25 mouse cellular contexts compared by ENCODE assay signal in genomic region chr13:63720610-63721009, GRCm38 (mm10).
DNase-seq lines count a peak whose midpoint lies in the region; ATAC-seq and TF ChIP-seq lines count a peak whose summit lies in the region.
"Had no signal": no experiment of that assay in that cellular context is flagged by ENCODE, and none has a peak within 500 bp of the region (broad histone marks: within the 10 kb centered on the region; RNA-seq: fewer than 3 reads in every experiment).

No protein-coding gene starts in this region.

- ATAC-seq in lung, embryonic 14.5 days (ENCODE audit: insufficient read depth), result no peak
- no peak for ATAC-seq in intestine, postnatal 0 days
- ATAC-seq: CD4-positive, CD25-positive, alpha-beta regulatory T cell, adult 4 months; forebrain, embryonic 16.5 days; Patski had no signal

- no peak overlapping the region for H3K4me2 ChIP-seq in lung, embryonic 14.5 days
- H3K4me2 ChIP-seq in intestine, postnatal 0 days (replicated peaks; ENCODE audit: low read depth), result no peak overlapping the region
- H3K4me2 ChIP-seq: heart, embryonic 15.5 days; limb, embryonic 15.5 days; liver, embryonic 13.5 days; midbrain, embryonic 12.5 days; neural tube, embryonic 13.5 days had no signal

- 32% methylated on average over 3 of the region's 3 CpGs for WGBS in lung, embryonic 14.5 days
- 83% methylated on average over 3 of the region's 3 CpGs for WGBS in intestine, postnatal 0 days

- H3K9ac ChIP-seq in lung, embryonic 14.5 days, result no peak overlapping the region
- no peak overlapping the region for H3K9ac ChIP-seq in intestine, postnatal 0 days (ENCODE audit: low read depth, low read length)
- H3K9ac ChIP-seq: heart, embryonic 15.5 days; limb, embryonic 15.5 days; liver, embryonic 13.5 days; midbrain, embryonic 12.5 days; neural tube, embryonic 13.5 days had no signal

- TF ChIP-seq CTCF in lung, embryonic 14.5 days (IDR thresholded peaks at IDR 0.05; ENCODE audit: low read depth), result no peak
- no peak for TF ChIP-seq CTCF in E14TG2a.4 (conservative IDR thresholded peaks at IDR 0.05; ENCODE audit: low read length)
- no peak for TF ChIP-seq CTCF in intestine, postnatal 0 days (IDR thresholded peaks at IDR 0.05; ENCODE audit: low read depth)

- DNase-seq in lung, embryonic 14.5 days, result no peak
- no peak for DNase-seq in lung, postnatal 14 days
- DNase-seq in ES-CJ7 (ENCODE audit: low read depth, low spot score), result peak; percentile 29
- DNase-seq in layer of hippocampus, postnatal 25 days (ENCODE audit: extremely low spot score in 1 of 2, low spot score in 1 of 2), result no peak
- DNase-seq in retina, postnatal 1 day, result no peak
- no peak for DNase-seq in spleen, postnatal 36 days (ENCODE audit: low spot score in 2 of 2)
- DNase-seq: adrenal gland, postnatal 36 days; cerebellum, adult 18-20 months; cerebellum, postnatal 10 days; kidney, adult 18-20 months; liver, embryonic 13.5 days; lung, adult 2 months; right cerebral cortex, postnatal 25 days had no signal

- H3K27ac ChIP-seq in lung, embryonic 14.5 days (ENCODE audit: low read depth), result peak overlapping the region; percentile 91
- peak overlapping the region; percentile 17; the same call in 1 of the 2 replicates for H3K27ac ChIP-seq in intestine, postnatal 0 days (ENCODE audit: low read depth, low read length)
- H3K27ac ChIP-seq: heart, embryonic 10.5 days; limb, embryonic 10.5 days; limb, embryonic 15.5 days; liver, embryonic 13.5 days; midbrain, embryonic 12.5 days; neural tube, embryonic 13.5 days had no signal

- H3K4me1 ChIP-seq in lung, embryonic 14.5 days (ENCODE audit: insufficient read depth), result peaks cover 63% of the 10 kb centered on the region
- H3K4me1 ChIP-seq in E14TG2a.4 (replicated peaks; ENCODE audit: low read depth, low read length), result peaks cover 95% of the 10 kb centered on the region
- peaks cover 2% of the 10 kb centered on the region; the same call in 1 of the 2 replicates for H3K4me1 ChIP-seq in intestine, postnatal 0 days (replicated peaks; ENCODE audit: control insufficient read depth, insufficient read depth, low read length)

- H3K4me3 ChIP-seq in lung, embryonic 14.5 days (ENCODE audit: low read depth, low read length), result no peak overlapping the region
- peak overlapping the region; percentile 37; the same call in 1 of the 2 replicates for H3K4me3 ChIP-seq in E14TG2a.4 (replicated peaks; ENCODE audit: low read length)
- H3K4me3 ChIP-seq in intestine, postnatal 0 days (ENCODE audit: low read depth, low read length), result no peak overlapping the region
- H3K4me3 ChIP-seq: erythroblast, embryonic 14.5 days; heart, embryonic 10.5 days; heart, embryonic 15.5 days; limb, embryonic 10.5 days; limb, embryonic 15.5 days; liver, embryonic 13.5 days; midbrain, embryonic 12.5 days; neural tube, embryonic 13.5 days had no signal

- no peaks in the 10 kb centered on the region for H3K36me3 ChIP-seq in lung, embryonic 14.5 days (ENCODE audit: insufficient read depth)
- H3K36me3 ChIP-seq in E14TG2a.4 (ENCODE audit: insufficient read depth, low read length), result peaks cover 7% of the 10 kb centered on the region; the same call in 1 of the 2 replicates
- no peaks in the 10 kb centered on the region for H3K36me3 ChIP-seq in intestine, postnatal 0 days (ENCODE audit: control insufficient read depth, insufficient read depth)
- H3K36me3 ChIP-seq: heart, embryonic 10.5 days; heart, embryonic 15.5 days; limb, embryonic 10.5 days; limb, embryonic 15.5 days; liver, embryonic 13.5 days; midbrain, embryonic 12.5 days; neural tube, embryonic 13.5 days had no signal

- H3K9me3 ChIP-seq in lung, embryonic 14.5 days (ENCODE audit: low read depth, low read length), result no peaks in the 10 kb centered on the region
- H3K9me3 ChIP-seq in E14TG2a.4 (ENCODE audit: low read length), result no peaks in the 10 kb centered on the region
- no peaks in the 10 kb centered on the region for H3K9me3 ChIP-seq in intestine, postnatal 0 days (ENCODE audit: control insufficient read depth)
- H3K9me3 ChIP-seq: heart, embryonic 10.5 days; heart, embryonic 15.5 days; limb, embryonic 10.5 days; limb, embryonic 15.5 days; liver, embryonic 13.5 days; midbrain, embryonic 12.5 days; neural tube, embryonic 13.5 days had no signal

- no peaks in the 10 kb centered on the region for H3K27me3 ChIP-seq in lung, embryonic 14.5 days (ENCODE audit: insufficient read depth, low read length)
- no peaks in the 10 kb centered on the region for H3K27me3 ChIP-seq in E14TG2a.4 (ENCODE audit: insufficient read depth, low read length)
- no peaks in the 10 kb centered on the region for H3K27me3 ChIP-seq in intestine, postnatal 0 days (replicated peaks; ENCODE audit: control insufficient read depth, insufficient read depth, low read length)
- H3K27me3 ChIP-seq: heart, embryonic 15.5 days; limb, embryonic 15.5 days; liver, embryonic 13.5 days; neural tube, embryonic 13.5 days; Patski had no signal
